Mouse (Mus musculus) cortical plate, adult 2 months (tissue): Measurements from ENCODE around the gene Zbed6.

Source experiments
- CTCF ChIP-seq: fragments of 200-500 bp; IDR thresholded peaks from 2 replicates; pipeline ENCODE4 v1.5.1; 2011; ENCODE audit warnings: mild to moderate bottlenecking, control low read depth, low read length; ENCODE audit not compliant: insufficient read depth; ENCODE audit errors: extremely low read depth
- POLR2A ChIP-seq: fragments of 200-500 bp; IDR thresholded peaks from 2 replicates; pipeline ENCODE4 v1.6.1; 2011; ENCODE audit warnings: mild to moderate bottlenecking, low read length, control low read depth; ENCODE audit not compliant: insufficient read depth; ENCODE audit errors: extremely low read depth

- TF ChIP-seq CTCF, result peak; percentile 96
- TF ChIP-seq POLR2A, result peak; percentile 69; the same call in 1 of the 2 replicates
These were observed 50.7 kb downstream of the Zbed6 start, which contains the start of gene Snrpe for GRCm38 (mm10) chr1:133609771-133610502.
